Mouse (Mus musculus) E14TG2a.4 (cell line): Measurements from ENCODE around the gene Slc16a6.

Experiments
- H3K27me3 ChIP-seq: 2 replicates; pipeline ENCODE4 v1.6.1; 2014; ENCODE audit warnings: low read length, control low read depth; ENCODE audit not compliant: insufficient read depth
- H3K36me3 ChIP-seq: 2 replicates; pipeline ENCODE4 v1.6.1; 2014; ENCODE audit warnings: low read length, control low read depth; ENCODE audit not compliant: insufficient read depth
- H3K4me1 ChIP-seq: replicated peaks from 2 replicates; pipeline ENCODE4 v1.6.1; 2014; ENCODE audit warnings: low read depth, low read length, control low read depth
- H3K4me3 ChIP-seq: replicated peaks from 2 replicates; pipeline ENCODE4 v1.5.1; 2014; ENCODE audit warnings: mild to moderate bottlenecking, low read length
- H3K9me3 ChIP-seq: 2 replicates; pipeline ENCODE4 v1.6.1; 2014; ENCODE audit warnings: low read length, control low read depth
- CTCF ChIP-seq: conservative IDR thresholded peaks from 2 replicates; pipeline ENCODE4 v1.5.1; 2014; ENCODE audit warnings: low read length
- NANOG ChIP-seq: IDR thresholded peaks from 2 replicates; pipeline ENCODE4 v1.6.1; 2014; ENCODE audit warnings: borderline replicate concordance, low read length, mixed read lengths
- POU5F1 ChIP-seq: IDR thresholded peaks from 2 replicates; pipeline ENCODE4 v1.6.1; 2014; ENCODE audit warnings: low read length, borderline replicate concordance

Gene Slc16a6

DNA sequence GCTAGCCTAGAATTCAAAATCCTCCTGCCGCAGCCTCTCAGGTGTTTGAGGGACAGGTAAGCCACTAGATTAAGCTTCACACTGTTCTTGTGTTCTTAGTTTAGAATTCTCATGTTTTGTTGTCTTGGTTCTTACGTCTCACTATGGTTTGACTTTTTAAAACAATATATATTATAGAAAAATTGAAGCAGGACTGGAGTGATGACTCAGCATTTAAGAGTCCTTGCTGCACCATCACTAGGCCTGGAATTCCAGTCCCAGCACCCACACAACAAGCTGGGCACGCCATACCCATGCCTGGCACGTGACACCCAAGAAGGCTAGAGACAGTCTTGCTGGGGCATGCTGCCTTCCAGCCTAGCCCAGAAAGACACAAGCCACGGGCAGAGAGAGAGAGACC is 67.0 kb downstream of the Slc16a6 start:
- Histone ChIP-seq H3K27me3 (no peaks in the 10 kb centered on the region), H3K4me1 (no peaks in the 10 kb centered on the region), H3K36me3 (no peaks in the 10 kb centered on the region), H3K4me3 (no peak overlapping the region), H3K9me3 (no peaks in the 10 kb centered on the region)
- no peak for TF ChIP-seq CTCF
- TF ChIP-seq POU5F1, result no peak
- no peak for TF ChIP-seq NANOG
